Mouse (Mus musculus): ENCODE measurements around the gene March5. TPM values are rescaled to one million over a fixed set of nuclear protein-coding genes. Genes with fewer than 3 reads are reported as not detected.

The March5 gene
- 10 to 100 TPM; 33.3 to 52.0 TPM for polyA plus RNA-seq (2012; fragmentation: generic; extraction: Trizol)

DNA sequence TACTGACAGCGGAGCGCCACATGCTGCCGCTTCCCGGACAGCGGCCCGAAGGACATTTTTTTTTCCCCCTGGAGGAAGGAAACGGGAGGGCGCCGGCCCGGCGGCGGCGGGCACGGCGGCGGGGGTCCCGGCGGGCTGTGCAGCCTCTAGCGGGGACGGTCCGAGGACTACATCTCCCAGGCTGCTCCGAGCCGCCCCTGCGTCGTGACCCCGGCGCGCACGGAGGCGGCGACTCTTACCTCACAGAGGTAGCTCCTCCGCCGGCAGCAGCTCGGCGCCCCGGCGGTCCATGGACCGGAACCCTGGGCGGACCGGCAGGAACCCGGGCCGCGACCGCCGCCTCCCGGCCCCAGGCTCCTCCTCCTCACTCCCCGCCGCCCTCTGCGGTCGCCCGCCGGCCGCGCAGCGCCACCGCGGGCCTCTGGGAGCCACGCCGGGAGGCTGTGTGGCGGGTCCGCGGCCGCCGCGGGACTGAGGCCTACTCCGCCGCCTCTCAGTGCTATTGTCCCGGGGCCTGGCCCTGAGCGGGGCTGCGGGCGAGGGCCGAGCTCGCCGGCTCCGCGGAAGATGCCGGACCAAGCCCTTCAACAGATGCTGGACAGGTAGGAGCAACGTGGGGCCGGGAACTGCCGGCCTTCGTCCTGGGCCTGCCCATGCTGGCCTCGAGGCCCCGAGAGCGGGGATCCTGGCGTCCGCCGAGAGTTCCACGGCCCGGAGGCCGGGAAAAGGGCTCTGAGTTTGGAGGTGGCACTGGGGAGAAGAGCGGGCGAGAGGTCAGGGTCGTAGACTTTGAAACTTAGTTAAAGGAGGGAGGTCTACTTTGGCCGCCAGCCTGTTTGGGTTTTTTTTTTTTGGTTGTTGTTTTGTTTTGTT is at the start of gene March5:
March5 (plus strand) TSS at position 241 of the 873 bp plus-strand sequence.

DNA sequence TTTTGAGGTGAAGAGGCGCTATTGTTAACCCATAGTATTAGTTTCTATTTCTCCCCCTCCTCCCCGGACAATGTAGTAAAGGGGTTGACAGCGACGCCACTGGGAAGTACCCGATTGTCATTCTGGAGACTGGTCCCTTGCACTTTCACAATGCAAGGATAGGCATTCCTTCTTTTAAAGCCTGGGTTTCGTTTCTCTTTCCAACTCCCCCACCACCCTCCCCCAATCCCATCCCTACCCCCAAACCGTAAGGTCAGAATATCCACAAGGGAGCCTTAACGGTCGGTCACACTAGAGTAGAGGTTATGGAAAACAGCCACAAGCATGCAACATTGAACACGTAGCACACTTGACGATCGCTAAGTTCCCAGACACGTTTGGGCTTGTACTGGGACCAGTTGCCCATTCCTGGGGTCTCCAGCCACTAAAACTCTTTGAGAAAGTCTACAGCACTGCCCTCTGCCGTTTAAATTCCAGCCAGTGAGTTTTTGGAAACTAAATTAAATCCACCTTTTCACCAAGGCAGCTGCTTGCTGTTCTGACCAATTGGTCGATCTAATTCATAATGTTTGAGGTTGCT is 923 bp downstream of the March5 start, which contains the start of gene Cpeb3:
Cpeb3 (minus strand) TSS at position 426 of the 580 bp plus-strand sequence.

Other genes with a start within 250 kb of the March5 start
- 1 to 10 TPM in 1 of 2 experiments, under 1 TPM in 1; 0.20 to 1.0 TPM for gene Cpeb3, start 1.1 kb downstream of the March5 start, polyA plus RNA-seq (2012; fragmentation: generic; extraction: Trizol)
- 1 to 10 TPM; 2.2 to 8.7 TPM for gene Ide, start 130.3 kb downstream of the March5 start, polyA plus RNA-seq (2012; fragmentation: generic; extraction: Trizol)
- 1 to 10 TPM in 1 of 2 experiments, under 1 TPM in 1; 0.69 to 7.6 TPM for gene Kif11, start 168.9 kb downstream of the March5 start, polyA plus RNA-seq (2012; fragmentation: generic; extraction: Trizol)
- under 1 TPM; 0.29 to 0.44 TPM for gene Hhex, start 227.3 kb downstream of the March5 start, polyA plus RNA-seq (2012; fragmentation: generic; extraction: Trizol)